Mouse (Mus musculus): ENCODE measurements at regions not wholly inside any gene's neighbourhood (a gene's known extent, or its start where the extent isn't known, plus 50 kb on each side); places are given as distances from the start of the nearest gene placed in this dataset.

GRCm38 (mm10) chr15:56018141-56018540, 1459.3 kb downstream of the Slc22a22 start:
- no peaks in the 10 kb centered on the region for H3K4me1 ChIP-seq (ENCODE audit: control insufficient read depth, insufficient read depth, low read length)
- no peaks in the 10 kb centered on the region for H3K36me3 ChIP-seq (ENCODE audit: control insufficient read depth, insufficient read depth, low read length)
- H3K27me3 ChIP-seq (ENCODE audit: control insufficient read depth, insufficient read depth, low read length): no peaks in the 10 kb centered on the region
- TF ChIP-seq POLR2A (IDR thresholded peaks at IDR 0.05; ENCODE audit: control insufficient read depth, low read depth, low read length) (no peak), CTCF (IDR thresholded peaks at IDR 0.05; ENCODE audit: control insufficient read depth, insufficient read depth, insufficient replicate concordance, low read depth, low read length) (no peak)
- no peak overlapping the region for H3K27ac ChIP-seq (ENCODE audit: control insufficient read depth, insufficient read depth, low read depth, low read length)
- H3K4me3 ChIP-seq (ENCODE audit: control insufficient read depth, low read depth, low read length): no peak overlapping the region

- H3K36me3 ChIP-seq (ENCODE audit: control insufficient read depth, insufficient read depth, low read length): no peaks in the 10 kb centered on the region
- no peak overlapping the region for H3K27ac ChIP-seq (ENCODE audit: control insufficient read depth, insufficient read depth, low read depth, low read length)
- H3K27me3 ChIP-seq (ENCODE audit: control insufficient read depth, insufficient read depth, low read length): no peaks in the 10 kb centered on the region
- TF ChIP-seq POLR2A (IDR thresholded peaks at IDR 0.05; ENCODE audit: control insufficient read depth, low read depth, low read length) (no peak), CTCF (IDR thresholded peaks at IDR 0.05; ENCODE audit: control insufficient read depth, insufficient read depth, insufficient replicate concordance, low read depth, low read length) (no peak)
- H3K4me3 ChIP-seq (ENCODE audit: control insufficient read depth, low read depth, low read length): no peak overlapping the region
- H3K4me1 ChIP-seq (ENCODE audit: control insufficient read depth, insufficient read depth, low read length): no peaks in the 10 kb centered on the region
These were observed 1459.9 kb downstream of the Slc22a22 start for GRCm38 (mm10) chr15:56017561-56017960.

GRCm38 (mm10) chr15:56016070-56016469, 1461.4 kb downstream of the Slc22a22 start:
- H3K27ac ChIP-seq (ENCODE audit: control insufficient read depth, insufficient read depth, low read depth, low read length): no peak overlapping the region
- no peaks in the 10 kb centered on the region for H3K36me3 ChIP-seq (ENCODE audit: control insufficient read depth, insufficient read depth, low read length)

DNA sequence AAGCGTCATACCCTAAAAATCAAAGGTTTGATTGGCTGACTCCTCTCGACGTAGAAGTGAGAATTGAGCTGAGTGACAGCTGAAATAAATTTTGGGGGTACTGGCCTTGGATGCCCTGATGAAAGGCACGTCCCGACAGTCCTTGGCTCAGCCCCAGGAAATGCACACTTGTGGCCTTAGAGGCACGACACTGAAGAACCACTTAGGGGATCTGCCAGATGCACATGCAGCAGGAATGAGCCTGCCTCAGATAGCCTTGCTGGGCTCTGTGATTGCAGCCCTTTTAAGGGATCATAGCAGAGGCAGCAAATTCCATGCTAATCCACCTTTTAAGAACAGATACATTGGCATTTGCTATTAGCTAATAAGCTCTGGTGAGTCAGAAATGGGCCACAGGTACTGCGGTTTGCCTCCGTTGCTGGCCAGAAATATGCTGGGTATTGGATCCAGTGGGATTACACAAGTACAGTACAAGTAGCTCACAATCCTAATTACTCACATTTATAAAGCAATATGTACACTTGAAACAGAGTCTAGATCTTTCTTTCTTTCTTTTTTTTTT, 1463.3 kb downstream of the Slc22a22 start:
- TF ChIP-seq CTCF (IDR thresholded peaks at IDR 0.05; ENCODE audit: control insufficient read depth, insufficient read depth, insufficient replicate concordance, low read depth, low read length): no peak
- TF ChIP-seq POLR2A (IDR thresholded peaks at IDR 0.05; ENCODE audit: control insufficient read depth, low read depth, low read length): no peak
- no peaks in the 10 kb centered on the region for H3K27me3 ChIP-seq (ENCODE audit: control insufficient read depth, insufficient read depth, low read length)

More at GRCm38 (mm10) chr15:56016070-56016469, 1461.4 kb downstream of the Slc22a22 start:
- no peaks in the 10 kb centered on the region for H3K4me1 ChIP-seq (ENCODE audit: control insufficient read depth, insufficient read depth, low read length)
- no peak overlapping the region for H3K4me3 ChIP-seq (ENCODE audit: control insufficient read depth, low read depth, low read length)
- no peaks in the 10 kb centered on the region for H3K27me3 ChIP-seq (ENCODE audit: control insufficient read depth, insufficient read depth, low read length)
- TF ChIP-seq POLR2A (IDR thresholded peaks at IDR 0.05; ENCODE audit: control insufficient read depth, low read depth, low read length) (no peak), CTCF (IDR thresholded peaks at IDR 0.05; ENCODE audit: control insufficient read depth, insufficient read depth, insufficient replicate concordance, low read depth, low read length) (no peak)

GRCm38 (mm10) chr15:56008603-56009174, 1468.7 kb downstream of the Slc22a22 start:
- Histone ChIP-seq H3K27me3 (ENCODE audit: control insufficient read depth, insufficient read depth, low read length) (no peaks in the 10 kb centered on the region), H3K4me1 (ENCODE audit: control insufficient read depth, insufficient read depth, low read length) (no peaks in the 10 kb centered on the region), H3K27ac (ENCODE audit: control insufficient read depth, insufficient read depth, low read depth, low read length) (no peak overlapping the region), H3K36me3 (ENCODE audit: control insufficient read depth, insufficient read depth, low read length) (no peaks in the 10 kb centered on the region), H3K4me3 (ENCODE audit: control insufficient read depth, low read depth, low read length) (no peak overlapping the region)
- TF ChIP-seq POLR2A (IDR thresholded peaks at IDR 0.05; ENCODE audit: control insufficient read depth, low read depth, low read length) (no peak), CTCF (IDR thresholded peaks at IDR 0.05; ENCODE audit: control insufficient read depth, insufficient read depth, insufficient replicate concordance, low read depth, low read length) (no peak)

More for the DNA sequence above, 1463.3 kb downstream of the Slc22a22 start:
- H3K4me1 ChIP-seq (ENCODE audit: control insufficient read depth, insufficient read depth, low read length): no peaks in the 10 kb centered on the region
- no peak overlapping the region for H3K27ac ChIP-seq (ENCODE audit: control insufficient read depth, insufficient read depth, low read depth, low read length)
- H3K36me3 ChIP-seq (ENCODE audit: control insufficient read depth, insufficient read depth, low read length): no peaks in the 10 kb centered on the region
- H3K4me3 ChIP-seq (ENCODE audit: control insufficient read depth, low read depth, low read length): no peak overlapping the region

DNA sequence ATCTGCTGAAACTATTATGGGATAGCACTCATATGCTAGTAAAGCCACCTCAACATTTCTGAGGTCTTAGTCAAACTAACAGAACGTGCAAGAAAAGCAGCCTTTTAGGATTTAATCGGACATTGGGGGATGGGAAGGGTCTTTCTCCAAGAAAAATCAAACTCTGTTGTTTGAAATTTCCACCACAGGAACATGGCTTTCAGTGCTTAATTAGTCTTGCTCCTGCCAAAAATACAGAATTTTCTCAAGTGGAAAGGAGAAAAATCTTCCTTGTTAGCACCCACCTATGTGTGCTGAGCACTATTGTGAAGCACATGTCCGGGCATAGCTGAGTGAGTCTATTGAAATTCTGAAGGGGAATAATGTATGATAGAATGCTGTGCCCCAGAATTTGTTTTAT, 1470.0 kb downstream of the Slc22a22 start:
- TF ChIP-seq POLR2A (IDR thresholded peaks at IDR 0.05; ENCODE audit: control insufficient read depth, low read depth, low read length) (no peak), CTCF (IDR thresholded peaks at IDR 0.05; ENCODE audit: control insufficient read depth, insufficient read depth, insufficient replicate concordance, low read depth, low read length) (no peak)
- H3K36me3 ChIP-seq (ENCODE audit: control insufficient read depth, insufficient read depth, low read length): no peaks in the 10 kb centered on the region
- no peak overlapping the region for H3K4me3 ChIP-seq (ENCODE audit: control insufficient read depth, low read depth, low read length)
- no peaks in the 10 kb centered on the region for H3K4me1 ChIP-seq (ENCODE audit: control insufficient read depth, insufficient read depth, low read length)
- H3K27ac ChIP-seq (ENCODE audit: control insufficient read depth, insufficient read depth, low read depth, low read length): no peak overlapping the region
- no peaks in the 10 kb centered on the region for H3K27me3 ChIP-seq (ENCODE audit: control insufficient read depth, insufficient read depth, low read length)

DNA sequence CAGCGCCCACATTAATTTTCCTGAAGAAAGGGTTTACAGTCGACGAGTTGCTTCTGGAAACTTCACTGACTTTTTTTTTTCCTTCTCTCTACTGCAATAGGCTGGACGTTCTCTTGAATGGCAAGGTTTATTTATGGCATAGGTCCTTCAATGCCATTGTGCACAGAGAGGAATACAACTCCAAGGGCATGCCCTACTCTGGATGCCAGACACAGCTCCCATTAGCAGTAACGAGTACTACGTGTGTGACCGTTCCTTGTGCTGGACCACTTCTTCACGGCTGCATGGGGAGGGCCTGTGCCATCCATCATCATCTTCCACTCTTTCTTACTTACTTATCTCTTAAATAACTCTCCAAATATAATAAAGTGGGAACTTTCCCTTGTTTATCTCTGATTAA, 1472.1 kb downstream of the Slc22a22 start:
- Histone ChIP-seq H3K4me1 (ENCODE audit: control insufficient read depth, insufficient read depth, low read length) (no peaks in the 10 kb centered on the region), H3K4me3 (ENCODE audit: control insufficient read depth, low read depth, low read length) (no peak overlapping the region), H3K27me3 (ENCODE audit: control insufficient read depth, insufficient read depth, low read length) (no peaks in the 10 kb centered on the region), H3K27ac (ENCODE audit: control insufficient read depth, insufficient read depth, low read depth, low read length) (no peak overlapping the region), H3K36me3 (ENCODE audit: control insufficient read depth, insufficient read depth, low read length) (no peaks in the 10 kb centered on the region)
- TF ChIP-seq CTCF (IDR thresholded peaks at IDR 0.05; ENCODE audit: control insufficient read depth, insufficient read depth, insufficient replicate concordance, low read depth, low read length) (no peak), POLR2A (IDR thresholded peaks at IDR 0.05; ENCODE audit: control insufficient read depth, low read depth, low read length) (no peak)

All from testis, adult 2 months (tissue).